Mouse (Mus musculus) cerebellum, adult 18-20 months (tissue): ENCODE data around the gene Atraid.

Experiments used
- DNase-seq, 2 experiments: peaks; one replicate each; pipeline ENCODE4 v3.0.0; 2021

Gene Atraid

DNA sequence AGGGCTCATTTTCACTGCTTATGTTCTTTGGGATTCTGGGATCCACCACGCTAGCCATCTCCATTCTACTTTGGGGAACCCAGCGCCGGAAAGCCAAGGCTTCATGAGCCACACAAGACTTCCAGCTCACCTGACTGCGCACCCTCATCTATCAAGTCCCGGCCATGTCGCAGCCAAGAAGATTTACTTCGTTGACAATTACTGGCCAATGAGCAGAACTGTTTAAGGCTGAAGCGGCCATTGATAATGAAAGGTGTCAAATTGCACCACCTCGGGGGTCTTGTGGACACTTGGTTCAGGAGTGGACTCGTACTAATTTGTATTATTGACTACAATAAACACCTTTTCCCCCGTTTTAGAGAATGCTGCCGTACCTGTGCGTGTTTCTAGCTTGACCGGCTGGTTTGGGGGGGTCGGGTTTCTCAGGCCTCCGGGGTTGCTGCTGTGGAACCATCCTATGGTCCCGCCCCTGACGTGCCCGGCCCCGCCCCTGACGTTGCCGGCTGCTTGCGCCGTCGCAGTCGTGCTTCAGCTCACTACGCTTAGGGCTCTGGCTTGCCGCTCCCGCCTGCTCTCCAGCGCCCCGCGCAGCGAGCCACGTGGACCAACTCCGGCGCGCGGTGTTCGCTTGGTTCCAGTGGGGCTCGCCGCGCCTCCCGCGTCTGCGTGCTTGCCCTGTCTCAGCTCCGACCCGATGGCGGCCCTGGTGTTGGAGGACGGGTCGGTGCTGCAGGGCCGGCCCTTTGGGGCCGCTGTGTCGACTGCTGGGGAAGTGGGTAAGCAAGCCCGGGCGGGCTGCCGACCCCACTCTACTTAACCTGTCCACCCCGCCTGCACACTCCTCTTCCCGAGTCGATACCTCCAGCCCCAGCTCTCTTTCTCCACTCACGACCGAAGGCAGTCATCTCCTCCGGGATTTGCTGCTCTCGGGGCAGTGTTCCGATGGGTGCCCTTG is 6.4 kb downstream of the Atraid start, which contains the start of gene Cad:
Cad (plus strand) TSS at position 520 of the 955 bp plus-strand sequence.
- DNase-seq, result peak; percentile 95 to 97

DNA sequence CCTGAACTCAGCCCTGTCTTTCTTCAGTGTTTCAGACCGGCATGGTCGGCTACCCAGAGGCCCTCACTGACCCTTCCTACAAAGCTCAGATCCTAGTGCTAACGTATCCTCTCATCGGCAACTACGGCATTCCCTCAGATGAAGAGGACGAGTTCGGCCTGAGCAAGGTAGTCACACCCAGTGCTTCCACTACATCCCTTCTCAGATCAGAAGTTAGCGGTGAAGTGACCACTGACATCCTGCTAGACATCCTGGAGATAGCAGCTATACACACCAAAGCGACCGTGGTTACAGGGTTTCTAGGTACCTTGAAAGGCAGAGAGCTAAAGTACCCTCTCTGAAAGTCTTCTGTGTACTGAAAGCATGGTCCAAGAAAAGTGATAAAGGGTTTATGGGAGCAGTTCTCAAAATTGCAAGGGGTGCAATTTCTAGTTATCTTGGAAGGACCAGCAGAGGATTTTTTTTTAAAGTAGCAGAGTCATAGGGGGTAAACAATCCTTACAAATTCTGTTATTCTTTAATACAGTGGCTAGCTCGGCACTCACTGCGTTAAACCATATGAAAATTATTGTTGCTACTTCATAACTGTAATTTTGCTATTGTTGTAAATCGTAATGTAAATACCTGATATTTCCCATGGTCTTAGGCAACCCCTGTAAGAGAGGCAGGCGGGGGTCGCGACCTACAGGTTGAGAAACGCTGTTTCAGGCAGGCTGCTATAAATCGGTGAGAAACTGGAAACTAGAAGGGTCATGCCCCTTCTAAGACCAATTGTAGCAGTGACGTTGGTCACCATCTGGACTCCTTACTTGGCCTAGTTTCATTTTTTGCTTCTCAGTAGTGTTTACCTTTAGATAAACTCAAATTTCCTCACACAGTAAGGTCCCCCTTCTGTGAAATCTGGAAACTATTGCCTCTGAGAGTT is 7.4 kb downstream of the Atraid start:
- DNase-seq, result no peak

DNA sequence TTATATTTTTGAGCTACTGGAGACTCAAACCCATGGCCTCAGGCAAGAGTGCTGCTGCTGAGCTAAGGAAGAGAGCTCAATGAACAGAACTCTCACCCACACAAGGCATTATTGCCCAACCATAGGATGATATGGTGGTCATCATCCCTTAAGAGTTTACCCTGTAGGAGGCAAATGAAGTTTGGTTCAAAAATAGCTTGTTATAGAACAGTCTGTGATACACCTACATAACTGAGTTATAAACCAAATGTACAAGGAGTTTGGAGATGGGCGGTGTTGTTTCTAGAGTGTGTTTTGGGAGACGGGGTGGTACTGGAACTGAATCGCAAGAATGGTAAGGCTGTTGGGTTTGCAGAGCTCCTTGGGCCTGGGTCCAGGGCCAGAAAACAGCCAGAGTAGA is 21.7 kb downstream of the Atraid start:
- DNase-seq, result no peak

DNA sequence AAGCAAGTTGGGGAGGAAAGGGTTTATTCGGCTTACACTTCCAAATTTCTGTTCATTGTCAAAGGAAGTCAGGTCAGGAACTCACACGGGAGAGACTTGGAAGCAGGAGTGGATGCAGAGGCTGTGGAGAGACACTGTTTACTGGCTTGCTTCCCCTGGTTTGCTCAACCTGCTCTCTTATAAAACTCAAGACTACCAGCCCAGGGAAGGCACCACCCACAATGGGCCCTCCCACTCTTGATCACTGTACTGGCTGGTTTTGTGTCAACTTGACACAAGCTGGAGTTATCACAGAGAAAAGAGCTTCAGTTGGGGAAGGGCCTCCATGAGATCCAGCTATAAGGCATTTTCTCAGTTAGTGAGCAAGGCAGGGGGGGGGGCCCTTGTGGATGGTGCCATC is 22.9 kb downstream of the Atraid start:
- DNase-seq, result no peak

DNA sequence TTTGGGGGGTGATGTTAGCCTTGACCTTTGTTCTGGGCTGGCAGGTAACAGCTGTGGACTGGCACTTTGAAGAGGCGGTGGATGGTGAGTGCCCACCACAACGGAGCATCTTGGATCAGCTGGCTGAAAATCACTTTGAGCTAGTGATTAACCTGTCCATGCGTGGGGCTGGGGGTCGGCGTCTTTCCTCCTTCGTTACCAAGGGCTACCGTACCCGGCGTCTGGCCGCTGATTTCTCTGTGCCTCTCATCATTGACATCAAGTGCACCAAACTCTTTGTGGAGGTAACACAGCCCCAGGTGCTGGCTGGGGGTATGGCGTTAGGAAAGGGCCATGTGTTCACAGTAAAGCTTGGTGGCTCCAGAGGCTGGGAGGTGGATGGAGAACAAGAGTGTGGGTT is 23.7 kb downstream of the Atraid start:
- DNase-seq, result no peak

DNA sequence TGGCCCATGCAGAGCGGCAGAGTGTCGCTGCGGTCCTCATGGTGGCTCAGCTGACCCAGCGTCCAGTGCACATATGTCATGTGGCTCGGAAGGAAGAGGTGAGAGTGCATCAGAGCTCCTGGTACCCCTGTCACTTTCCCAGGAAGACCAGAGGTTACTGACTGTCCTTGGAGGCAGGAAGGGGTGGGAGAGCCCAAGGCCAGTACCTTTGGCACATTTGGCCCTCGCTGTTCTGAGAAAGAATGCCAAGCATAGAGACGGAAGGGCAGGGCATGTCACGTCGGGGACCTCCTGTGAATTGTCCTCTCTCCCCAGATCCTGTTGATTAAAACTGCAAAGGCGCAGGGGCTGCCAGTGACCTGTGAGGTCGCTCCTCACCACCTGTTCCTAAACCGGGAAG is 25.1 kb downstream of the Atraid start:
- DNase-seq, result no peak

DNA sequence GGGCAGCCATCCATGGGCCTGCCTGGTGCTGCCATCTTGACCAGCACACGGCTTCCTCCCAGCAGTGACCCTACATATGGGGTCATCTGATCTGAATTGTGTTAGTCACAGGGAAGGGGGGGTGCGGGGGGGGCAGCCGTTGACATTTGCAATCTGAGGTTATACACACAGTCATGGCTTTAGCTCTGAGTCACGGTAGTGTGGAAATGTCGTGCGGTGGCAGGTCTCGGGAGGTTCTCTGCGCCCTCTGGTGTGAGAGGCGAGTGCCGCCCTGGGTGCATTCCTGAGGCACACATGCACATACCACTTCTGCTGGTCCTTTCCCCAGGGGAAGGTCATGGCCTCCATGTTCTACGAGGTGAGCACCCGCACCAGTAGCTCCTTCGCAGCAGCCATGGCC is 28.2 kb downstream of the Atraid start:
- no peak for DNase-seq

DNA sequence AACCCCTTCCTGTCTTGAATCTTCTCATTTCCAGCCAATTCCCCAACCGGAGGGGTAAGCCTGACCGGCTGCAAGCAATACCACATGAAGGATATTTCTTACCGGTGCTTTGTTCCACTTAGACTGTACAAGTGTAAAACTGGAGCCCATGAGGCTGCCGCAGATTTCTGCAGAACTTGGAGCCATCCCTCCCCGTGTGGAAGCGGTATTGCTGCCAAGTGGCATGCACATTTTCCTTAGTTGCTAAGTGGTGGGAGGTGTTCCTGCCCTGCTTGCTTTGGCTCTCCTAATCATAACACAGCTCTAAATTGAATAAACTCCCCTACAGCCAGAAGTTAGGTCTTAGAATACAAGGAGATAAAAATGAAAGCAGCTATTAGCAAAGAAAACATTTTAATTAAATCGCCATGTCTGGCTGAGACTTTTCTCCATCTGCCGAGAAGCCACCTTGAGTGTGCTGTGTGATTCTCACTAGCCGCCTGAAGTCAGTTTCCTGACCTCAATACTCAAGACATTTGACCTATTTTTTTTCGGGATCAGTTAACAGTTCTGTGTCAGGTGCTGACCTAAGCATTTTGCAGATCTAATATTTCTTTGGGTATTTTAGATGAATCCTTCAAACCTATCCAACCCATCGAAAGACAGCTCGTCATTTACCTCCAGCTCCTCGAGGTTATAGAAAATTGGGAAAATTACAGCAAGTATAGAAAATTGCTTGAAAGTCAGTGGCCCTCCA is 32.1 kb downstream of the Atraid start:
- DNase-seq, result no peak

DNA sequence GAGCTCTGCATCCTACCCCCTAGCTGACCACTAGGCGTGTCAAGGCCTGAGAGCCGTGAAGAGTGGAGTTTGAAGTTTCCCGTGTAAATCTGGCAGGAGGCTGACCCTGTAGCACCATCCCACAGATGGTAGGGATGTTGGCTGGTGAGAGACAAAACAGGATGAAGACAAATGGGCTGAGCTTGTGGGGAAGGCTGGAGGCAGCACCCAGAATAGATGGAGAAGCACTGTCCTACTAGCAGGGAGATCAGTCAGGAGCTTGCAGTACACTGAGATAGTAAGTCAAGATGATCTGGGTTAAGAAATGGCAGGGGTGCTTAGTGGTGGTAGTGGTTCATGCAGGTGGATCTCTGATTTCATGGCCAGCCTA is 32.7 kb downstream of the Atraid start:
- no peak for DNase-seq

DNA sequence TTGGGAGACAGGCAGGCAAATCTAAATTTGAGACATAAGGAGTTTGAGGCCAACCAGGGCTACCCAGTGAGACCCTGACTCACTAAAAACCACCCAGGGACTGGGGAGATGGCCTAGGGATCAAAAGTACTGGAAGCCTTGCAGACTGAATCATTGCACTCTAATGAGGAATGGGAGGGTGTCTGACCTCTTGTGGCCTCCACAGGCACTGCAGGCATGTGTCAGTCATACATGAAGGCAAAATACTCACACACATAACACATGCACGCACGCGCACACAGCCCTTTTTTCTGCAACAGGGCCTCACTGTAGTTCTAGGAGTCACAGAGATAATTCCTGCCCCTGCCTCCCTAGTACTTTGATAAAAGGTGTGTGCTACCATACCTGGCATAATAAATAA is 33.3 kb downstream of the Atraid start:
- DNase-seq, result peak in 1 of 2 experiments; percentile 19

DNA sequence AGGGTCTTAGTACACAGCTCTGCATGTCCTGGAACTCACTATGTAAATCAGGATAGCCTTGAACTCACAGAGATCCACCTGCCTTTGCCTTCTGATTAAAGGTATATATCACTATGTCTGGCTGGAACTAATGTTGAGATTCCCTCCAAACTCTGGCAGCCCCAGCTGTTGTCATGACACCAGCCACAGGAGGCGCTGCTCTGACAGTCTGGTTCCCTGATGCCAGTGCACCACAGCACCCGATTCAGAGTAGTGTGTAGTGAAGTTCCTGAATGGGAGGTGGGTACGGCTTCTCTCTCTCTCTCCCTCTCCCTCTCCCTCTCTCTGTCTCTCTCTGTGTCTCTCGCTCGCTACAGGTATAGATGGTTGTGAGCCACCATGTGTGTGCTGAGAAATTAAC is 34.2 kb downstream of the Atraid start:
- DNase-seq, result peak; percentile 26 to 42

DNA sequence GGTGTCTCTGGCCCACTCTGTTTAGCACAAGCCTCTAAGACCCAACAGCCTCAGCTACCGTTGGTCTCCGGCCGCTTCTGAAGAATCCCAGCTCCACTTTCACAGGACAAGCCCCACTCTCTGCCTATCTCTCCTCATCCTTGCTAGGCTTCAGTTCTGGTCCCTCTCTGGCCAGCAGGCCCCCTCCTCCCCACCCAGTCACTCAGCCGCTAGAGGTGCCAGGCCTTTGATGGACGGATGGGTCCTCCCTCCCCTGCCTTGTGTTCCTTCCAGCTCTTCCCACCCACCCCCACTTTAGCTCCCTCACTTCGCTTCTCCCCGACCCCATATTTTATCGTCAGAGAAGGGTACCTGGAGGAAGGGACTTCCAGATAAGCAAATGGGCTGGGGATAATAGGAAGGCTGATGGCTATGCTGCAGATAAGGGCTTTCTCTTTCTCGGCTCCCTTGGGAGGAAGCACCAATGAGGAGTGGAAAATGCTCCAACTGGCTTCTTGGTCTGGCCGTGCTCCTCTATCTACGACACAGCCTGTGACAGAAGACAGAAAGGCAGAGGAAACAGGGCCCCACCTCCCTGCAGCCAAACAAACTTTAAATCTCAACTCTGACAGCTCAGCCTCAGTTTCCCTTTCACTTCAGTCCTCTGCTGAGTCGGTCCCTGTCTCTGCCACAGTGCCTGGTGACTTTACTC is 35.0 kb downstream of the Atraid start:
- DNase-seq, result no peak

DNA sequence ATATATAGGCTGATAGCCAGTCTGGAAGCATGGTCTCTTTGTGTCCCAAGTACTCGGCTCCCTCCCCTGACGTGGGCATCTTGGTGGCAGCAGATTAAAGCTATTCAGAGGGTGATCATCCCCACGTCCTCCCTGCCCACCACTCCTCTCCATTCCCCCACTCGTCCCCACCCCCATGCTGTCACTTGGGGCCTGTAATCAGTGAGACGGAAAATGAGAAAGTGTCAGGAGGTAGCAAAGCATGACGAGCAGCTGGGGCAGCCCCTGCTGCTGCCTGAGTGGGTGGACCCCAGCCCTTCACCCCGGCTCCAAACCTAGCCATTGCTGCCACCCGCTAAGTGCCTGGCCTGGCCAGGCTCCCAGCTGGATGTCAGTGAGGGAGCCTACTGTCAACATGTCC is 35.8 kb downstream of the Atraid start:
- DNase-seq, result no peak

DNA sequence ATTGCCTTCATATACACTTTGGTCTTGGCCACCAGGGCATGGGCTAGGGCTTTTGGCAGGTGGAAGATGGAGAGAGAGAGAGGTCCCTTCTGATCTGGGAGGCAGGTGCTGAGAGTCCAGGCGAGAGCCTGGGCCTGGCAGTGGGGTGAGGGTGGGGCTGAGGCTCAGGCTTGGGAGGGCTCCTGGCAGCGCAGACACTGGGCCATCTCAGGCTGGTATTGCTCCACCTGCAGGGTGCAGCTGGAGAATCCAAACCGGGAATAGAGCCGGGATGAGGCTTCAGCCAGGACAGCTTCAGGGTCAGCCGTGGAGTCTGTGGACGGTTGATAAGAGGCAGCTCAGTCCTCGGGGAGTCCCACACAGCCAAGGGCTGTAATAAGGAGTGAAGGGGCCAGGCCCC is 38.5 kb downstream of the Atraid start:
- DNase-seq, result no peak

DNA sequence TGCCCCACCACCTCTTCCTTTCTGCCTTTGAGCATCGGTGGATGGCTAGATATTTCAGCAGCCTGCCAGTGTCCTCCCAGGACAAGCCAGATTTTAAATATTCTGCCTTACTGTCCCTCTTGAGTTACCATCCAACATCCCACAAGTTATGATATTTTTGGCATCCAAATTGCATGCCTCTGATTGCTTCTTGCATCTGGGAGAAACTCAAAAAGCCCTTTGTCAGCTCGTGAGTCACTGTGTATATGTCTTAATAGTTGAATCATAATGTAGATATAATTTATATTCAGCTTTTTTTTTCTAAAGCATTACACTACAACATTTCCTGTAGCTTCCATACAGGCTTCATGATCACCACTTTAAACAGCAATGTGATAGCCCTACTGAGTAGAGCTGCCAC is 39.0 kb downstream of the Atraid start:
- no peak for DNase-seq

DNA sequence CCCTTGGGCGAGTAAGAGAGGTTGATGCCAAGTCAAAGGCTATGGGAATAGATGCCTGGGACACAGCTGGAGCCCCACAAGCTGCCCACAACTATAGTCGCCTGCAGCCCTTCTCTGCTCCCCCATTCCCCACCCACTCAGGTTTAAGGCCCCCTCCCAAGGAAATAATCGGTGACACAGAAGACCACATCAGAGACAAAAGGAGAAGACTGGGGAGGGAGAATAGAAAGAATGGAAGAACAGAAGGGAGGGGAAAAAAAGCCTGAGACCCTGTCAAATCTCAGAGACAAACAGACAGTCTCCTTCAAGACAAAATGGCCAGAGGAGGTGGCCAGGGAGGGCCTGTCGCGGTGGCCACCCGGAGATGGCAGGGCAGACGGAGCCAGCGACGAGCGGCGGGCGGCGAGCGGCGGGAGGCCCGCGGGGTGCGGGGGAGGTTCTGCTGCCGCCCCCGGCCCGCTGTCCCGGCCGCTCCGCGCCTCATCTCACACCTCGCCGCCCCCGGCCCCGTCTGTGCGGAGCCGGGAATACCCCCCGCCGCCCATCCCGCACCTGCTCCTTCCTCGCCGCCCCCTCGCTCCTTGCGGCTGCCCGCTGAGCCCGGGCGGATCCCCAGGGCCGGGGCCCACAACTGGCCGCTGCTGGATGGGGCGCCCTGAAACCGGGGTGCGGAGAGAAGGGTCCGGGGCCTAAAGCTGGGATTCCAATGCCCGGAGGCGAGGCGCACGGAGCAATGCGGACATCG is 44.3 kb downstream of the Atraid start:
- DNase-seq, result no peak

DNA sequence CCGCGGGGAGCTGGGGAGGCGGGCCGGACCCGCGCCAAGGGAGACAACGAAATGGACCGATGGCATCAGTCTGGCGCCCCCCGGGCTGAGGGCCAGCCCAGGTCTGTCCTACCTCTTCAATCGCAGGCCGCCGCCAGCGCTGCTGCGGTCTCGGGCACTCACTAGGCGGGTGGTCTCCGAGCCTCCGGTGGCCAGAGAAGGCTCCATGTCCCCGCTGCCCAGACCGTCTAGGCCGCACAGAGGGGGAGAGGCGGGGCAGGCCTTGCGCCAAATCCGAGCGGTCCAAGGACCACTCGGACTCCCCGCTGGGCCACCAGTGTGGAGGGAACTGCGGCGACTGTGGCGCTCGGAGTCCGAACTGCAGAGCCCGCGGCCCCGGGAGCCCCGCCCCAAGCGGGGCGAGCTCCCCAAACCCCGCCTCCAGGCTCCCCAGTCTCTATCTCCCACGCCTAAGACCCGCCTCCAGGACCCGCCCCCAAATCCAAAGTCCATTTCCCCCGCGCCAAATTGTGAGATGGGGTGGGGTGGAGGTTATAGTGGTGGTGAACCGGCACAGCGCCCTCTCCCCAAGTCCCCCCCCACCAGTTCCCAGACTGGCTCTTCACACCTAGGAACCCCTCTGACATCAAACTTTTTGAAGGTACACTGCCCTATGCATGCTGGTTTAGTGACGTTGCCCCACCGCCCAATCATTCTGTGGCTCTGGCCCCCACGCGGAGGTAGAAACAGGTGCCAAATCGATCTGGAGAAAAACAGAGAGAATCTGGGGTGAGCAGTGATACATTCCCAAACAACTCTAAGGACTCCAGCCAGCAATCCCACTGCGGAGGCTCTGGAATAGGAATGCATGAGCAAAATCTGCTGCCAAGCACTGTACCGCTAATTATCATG is 45.3 kb downstream of the Atraid start:
- DNase-seq, result no peak

DNA sequence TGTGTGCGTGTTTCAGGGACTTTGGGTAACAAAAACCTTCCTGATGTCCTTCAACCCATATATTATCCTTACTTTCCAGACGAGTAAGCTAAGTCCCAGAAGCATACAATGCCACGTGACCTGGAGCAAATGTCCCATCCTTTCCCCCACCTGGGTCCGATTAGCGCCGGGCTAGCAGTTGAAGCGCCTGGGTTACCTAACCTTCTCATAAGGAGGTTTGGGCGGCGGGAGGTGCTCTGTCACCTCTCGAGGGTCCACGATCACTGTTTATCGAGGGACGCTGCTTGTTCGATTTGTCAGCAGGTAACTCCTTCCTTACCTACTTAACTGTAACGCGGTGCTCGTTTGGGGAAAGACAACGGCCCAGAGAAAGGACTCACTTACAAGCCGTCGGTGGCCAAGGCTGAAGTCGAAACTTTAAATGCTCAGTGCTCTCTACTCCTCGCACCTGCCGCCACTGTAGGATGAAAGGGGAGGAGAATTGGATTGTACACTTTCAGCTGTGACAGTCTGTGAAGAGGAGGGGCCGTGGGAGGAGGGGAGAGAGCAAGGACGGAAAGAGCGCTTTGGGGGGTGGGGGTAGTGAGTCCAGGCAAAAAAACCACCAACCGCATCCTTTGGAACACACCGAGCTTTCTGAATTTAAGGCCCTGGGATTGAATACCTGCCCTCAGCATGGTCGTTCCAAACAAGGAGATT is 46.1 kb downstream of the Atraid start:
- no peak for DNase-seq

DNA sequence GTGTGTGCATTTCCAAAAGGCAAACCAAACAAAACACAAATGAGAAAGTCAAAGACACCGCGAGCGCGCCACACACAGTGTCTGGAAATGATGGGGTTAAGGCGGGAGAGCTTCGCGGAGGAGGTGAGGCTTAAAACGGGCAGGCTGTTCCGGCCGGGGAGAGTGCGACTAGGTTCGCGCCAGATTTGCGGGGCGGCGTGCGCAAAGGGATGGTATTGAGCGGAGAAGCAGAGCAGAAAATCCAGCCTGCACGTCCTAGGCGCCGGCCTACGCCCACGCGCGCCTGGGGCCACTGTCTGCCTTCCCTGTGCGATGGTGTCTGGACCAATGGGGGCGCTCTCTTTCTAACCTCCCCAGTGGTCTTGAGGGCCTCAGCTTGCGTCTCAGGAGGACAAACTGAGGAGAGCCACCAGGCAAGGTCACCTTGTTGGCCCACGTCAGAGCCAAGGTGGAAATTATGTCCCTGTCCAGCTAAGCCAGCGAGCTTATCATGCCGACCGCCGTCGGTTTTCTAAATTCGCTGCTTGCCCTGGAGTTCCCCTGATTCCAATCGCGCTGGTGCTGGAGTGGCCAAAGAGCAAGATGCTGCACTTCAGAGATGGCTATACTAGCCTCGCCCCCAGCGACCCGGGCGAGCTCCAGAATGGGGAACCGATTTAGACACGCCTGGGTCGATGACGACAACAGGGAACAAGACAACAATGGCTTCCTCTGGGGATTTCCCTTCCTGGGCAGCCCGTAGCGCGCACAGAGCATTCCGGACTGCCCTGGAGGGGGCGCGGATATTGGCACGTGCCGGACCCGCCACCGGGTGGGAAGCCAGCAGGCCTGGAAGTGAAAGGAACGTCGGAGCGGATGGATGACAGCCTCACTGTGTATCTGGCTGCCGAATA is 46.9 kb downstream of the Atraid start:
- DNase-seq, result no peak
